Mouse (Mus musculus) embryonic fibroblast, embryonic 13.5 days (primary cell): ENCODE measurements around the gene Vmn1r80.
"Not testable (repeated sequence)": the region's sequence is repeated elsewhere in the genome, so short reads cannot be mapped to it uniquely, and the experiment has no call there.

Experiments
- CTCF ChIP-seq: IDR thresholded peaks from 2 replicates; pipeline ENCODE4 v1.5.1; 2011; ENCODE audit warnings: mild to moderate bottlenecking, control low read depth, low read length, moderate library complexity, borderline replicate concordance; ENCODE audit not compliant: insufficient read depth
- POLR2A ChIP-seq: IDR thresholded peaks from 2 replicates; pipeline ENCODE4 v1.6.1; 2011; ENCODE audit warnings: low read depth, mild to moderate bottlenecking, control low read depth, low read length, moderate library complexity

GRCm38 (mm10) chr7:12172926-12173325, 16.2 kb upstream of the Vmn1r80 start:
- not testable (repeated sequence) for TF ChIP-seq CTCF, POLR2A
